Mouse (Mus musculus) liver, embryonic 16.5 days (tissue): ENCODE measurements around the gene Tmx2. TPM values are rescaled to one million over a fixed set of nuclear protein-coding genes. Genes with fewer than 3 reads are reported as not detected.

Source experiments
- ATAC-seq: fragments of 200-750 bp; cut with Nextera tagmentation; 2 replicates; pipeline ENCODE4 v1.8.0; 2017; ENCODE audit warnings: low read depth, mild to moderate bottlenecking, moderate number of reproducible peaks, moderate library complexity
- H3K27ac ChIP-seq: fragments of 300-500 bp; sonication (generic); 2 replicates; pipeline ENCODE4 v1.5.1; 2014; ENCODE audit warnings: mild to moderate bottlenecking, low read length
- H3K27me3 ChIP-seq: fragments of 300-500 bp; sonication (generic); 2 replicates; pipeline ENCODE4 v1.6.1; 2014; ENCODE audit warnings: low read depth, low read length, mixed read lengths; ENCODE audit not compliant: control insufficient read depth, insufficient read depth
- H3K36me3 ChIP-seq: fragments of 300-500 bp; sonication (generic); 2 replicates; pipeline ENCODE4 v1.6.1; 2014; ENCODE audit warnings: mild to moderate bottlenecking; ENCODE audit not compliant: control insufficient read depth, insufficient read depth
- H3K4me1 ChIP-seq: fragments of 300-500 bp; sonication (generic); 2 replicates; pipeline ENCODE4 v1.6.1; 2014; ENCODE audit warnings: low read depth, low read length, mixed read lengths; ENCODE audit not compliant: control insufficient read depth
- H3K4me2 ChIP-seq: fragments of 300-500 bp; sonication (generic); 2 replicates; pipeline ENCODE4 v1.6.1; 2014; ENCODE audit warnings: low read depth, low read length, mixed read lengths
- H3K4me3 ChIP-seq: fragments of 300-500 bp; sonication (generic); 2 replicates; pipeline ENCODE4 v1.5.1; 2014; ENCODE audit warnings: low read depth, mild to moderate bottlenecking, low read length
- H3K9ac ChIP-seq: fragments of 300-500 bp; sonication (generic); 2 replicates; pipeline ENCODE4 v1.6.1; 2014; ENCODE audit warnings: low read depth, low read length
- H3K9me3 ChIP-seq: fragments of 300-500 bp; sonication (generic); replicated peaks from 2 replicates; pipeline ENCODE4 v1.6.1; 2016; ENCODE audit warnings: low read length; ENCODE audit not compliant: control insufficient read depth
- WGBS: fragments of 180-500 bp; shearing (Covaris S2); extraction: QIAGEN DNeasy Blood & Tissue Kit; methylation state at CpG from one replicate; pipeline ENCODE4 v1.1.7; 2014; ENCODE audit not compliant: insufficient replicate concordance; 5-methylcytosine and 5-hydroxymethylcytosine counted together
- polyA plus RNA-seq: library from polyadenylated mRNA; unstranded; fragments of >200 nt; fragmentation: Nextera tagmentation; extraction: Ambion mirVana; gene quantifications from 2 replicates; pipeline ENCODE4 v1.2.1, GENCODE M21; 2015

Tmx2 gene
- polyA plus RNA-seq, 1 experiment from 2014 or later = 69.7 TPM

- peaks cover 46% of the 10 kb centered on the region for H3K4me1 ChIP-seq
- H3K36me3 ChIP-seq = no peaks in the 10 kb centered on the region
- WGBS = 29% methylated on average over 2 of the region's 2 CpGs
- H3K4me3 ChIP-seq = 0 out of 2 replicates have a peak overlapping the region, but pooled peaks have one; percentile 15
- peak overlapping the region; percentile 17; the same call in 1 of the 2 replicates for H3K4me2 ChIP-seq
- H3K27me3 ChIP-seq = no peaks in the 10 kb centered on the region
- peak; percentile 86 for ATAC-seq
- no peaks in the 10 kb centered on the region for H3K9me3 ChIP-seq
- peak overlapping the region; percentile 86 for H3K27ac ChIP-seq
- no peak overlapping the region for H3K9ac ChIP-seq
Measured at GRCm38 (mm10) chr2:84635611-84636010, 43.3 kb downstream of the Tmx2 start.

GRCm38 (mm10) chr2:84634934-84635482 is 43.9 kb downstream of the Tmx2 start:
- no peak for ATAC-seq
- no peaks in the 10 kb centered on the region for H3K36me3 ChIP-seq
- no peak overlapping the region for H3K4me3 ChIP-seq
- peak overlapping the region; percentile 17; the same call in 1 of the 2 replicates for H3K4me2 ChIP-seq
- no peaks in the 10 kb centered on the region for H3K9me3 ChIP-seq
- H3K4me1 ChIP-seq = peaks cover 45% of the 10 kb centered on the region
- H3K9ac ChIP-seq = no peak overlapping the region
- 23% methylated on average over 4 of the region's 4 CpGs for WGBS
- H3K27ac ChIP-seq = peak overlapping the region; percentile 86
- no peaks in the 10 kb centered on the region for H3K27me3 ChIP-seq

GRCm38 (mm10) chr2:84634006-84634405 is 44.9 kb downstream of the Tmx2 start:
- H3K4me2 ChIP-seq = no peak overlapping the region
- H3K9me3 ChIP-seq = no peaks in the 10 kb centered on the region
- no peak for ATAC-seq
- 42% methylated on average over 4 of the region's 4 CpGs for WGBS
- H3K27ac ChIP-seq = 0 out of 2 replicates have a peak overlapping the region, but pooled peaks have one; percentile 21
- no peak overlapping the region for H3K4me3 ChIP-seq
- H3K36me3 ChIP-seq = no peaks in the 10 kb centered on the region
- no peaks in the 10 kb centered on the region for H3K27me3 ChIP-seq
- no peak overlapping the region for H3K9ac ChIP-seq
- peaks cover 41% of the 10 kb centered on the region for H3K4me1 ChIP-seq

GRCm38 (mm10) chr2:84632999-84633398 is 45.9 kb downstream of the Tmx2 start:
- Histone ChIP-seq H3K27ac (peak overlapping the region; percentile 28; the same call in 1 of the 2 replicates), H3K9ac (peak overlapping the region; percentile 14; the same call in 1 of the 2 replicates), H3K4me3 (no peak overlapping the region), H3K27me3 (no peaks in the 10 kb centered on the region), H3K36me3 (no peaks in the 10 kb centered on the region), H3K4me1 (peaks cover 36% of the 10 kb centered on the region), H3K9me3 (no peaks in the 10 kb centered on the region), H3K4me2 (peak overlapping the region; percentile 32; the same call in 1 of the 2 replicates)
- ATAC-seq = 0 out of 2 replicates have a peak, but pooled peaks have one; percentile 1
- WGBS = 2% methylated on average over 3 of the region's 3 CpGs

GRCm38 (mm10) chr2:84632001-84632400 is 46.9 kb downstream of the Tmx2 start:
- no peak overlapping the region for H3K27ac ChIP-seq
- peaks cover 33% of the 10 kb centered on the region for H3K4me1 ChIP-seq
- no peaks in the 10 kb centered on the region for H3K27me3 ChIP-seq
- no peak for ATAC-seq
- 81% methylated on average over 1 of the region's 1 CpGs for WGBS
- no peaks in the 10 kb centered on the region for H3K9me3 ChIP-seq
- no peak overlapping the region for H3K4me2 ChIP-seq
- H3K9ac ChIP-seq = no peak overlapping the region
- no peaks in the 10 kb centered on the region for H3K36me3 ChIP-seq
- H3K4me3 ChIP-seq = no peak overlapping the region

DNA sequence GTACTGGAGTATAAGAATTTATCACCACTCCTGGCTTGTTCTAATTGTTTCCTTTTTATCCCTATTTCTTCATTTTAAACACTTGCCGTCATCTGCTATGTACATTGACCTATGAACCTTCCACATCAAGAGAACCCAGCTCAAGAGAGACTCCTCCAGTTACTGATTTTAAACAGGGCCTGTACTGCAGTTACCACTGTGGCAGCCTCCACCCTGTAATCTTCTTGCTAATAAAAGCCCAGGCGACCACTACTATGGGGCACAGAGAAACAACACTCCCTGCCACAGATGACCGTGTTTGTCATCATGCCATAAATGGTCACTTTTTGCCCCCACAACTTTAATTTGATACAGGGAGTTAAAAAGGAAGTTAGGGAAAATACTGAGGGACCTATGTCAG is 51.9 kb downstream of the Tmx2 start:
- H3K9ac ChIP-seq = no peak overlapping the region; the same call in 1 of the 2 replicates
- H3K36me3 ChIP-seq = no peaks in the 10 kb centered on the region
- WGBS = 59% methylated on average over 3 of the region's 3 CpGs
- ATAC-seq = peak; percentile 58; the same call in 1 of the 2 replicates
- peaks cover 28% of the 10 kb centered on the region for H3K4me1 ChIP-seq
- H3K4me2 ChIP-seq = no peak overlapping the region
- no peaks in the 10 kb centered on the region for H3K27me3 ChIP-seq
- no peak overlapping the region for H3K4me3 ChIP-seq
- H3K27ac ChIP-seq = peak overlapping the region; percentile 63; the same call in 1 of the 2 replicates
- no peaks in the 10 kb centered on the region for H3K9me3 ChIP-seq

DNA sequence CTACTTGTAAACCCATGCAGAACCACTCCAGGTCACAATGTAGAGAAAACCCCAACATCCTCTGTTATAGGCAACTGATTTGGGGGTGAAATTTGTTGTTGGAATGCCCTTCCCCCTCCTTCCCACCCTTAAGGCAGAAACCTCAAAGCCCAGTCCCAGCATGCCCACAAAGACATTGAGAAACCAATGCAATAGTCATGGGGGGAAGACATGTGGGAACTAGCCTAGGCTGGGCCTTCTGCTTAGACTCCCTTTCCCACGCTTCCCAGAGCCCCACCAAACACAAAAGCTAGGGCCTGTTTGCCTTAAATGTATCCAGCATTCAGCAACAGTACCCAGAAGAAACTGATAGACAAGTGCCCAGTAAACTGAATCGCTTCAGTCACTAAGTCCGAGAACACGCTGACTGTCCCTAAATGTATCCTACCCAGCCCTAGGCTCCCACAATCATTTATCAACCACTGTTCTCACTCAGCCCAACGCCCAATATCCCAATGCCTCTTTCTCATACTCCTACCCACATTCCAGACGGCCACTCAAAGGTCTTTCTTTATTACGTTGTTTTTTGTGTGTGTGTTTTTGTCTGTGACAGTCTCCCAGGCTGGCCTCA is 52.5 kb downstream of the Tmx2 start:
- peak overlapping the region; percentile 22 for H3K27ac ChIP-seq

GRCm38 (mm10) chr2:84624201-84624600 is 54.7 kb downstream of the Tmx2 start:
- H3K27ac ChIP-seq = peak overlapping the region; percentile 16; the same call in 1 of the 2 replicates
- WGBS = 87% methylated on average over 17 of the region's 17 CpGs
- H3K27me3 ChIP-seq = no peaks in the 10 kb centered on the region
- H3K9me3 ChIP-seq = no peaks in the 10 kb centered on the region
- H3K4me3 ChIP-seq = no peak overlapping the region
- peaks cover 27% of the 10 kb centered on the region for H3K4me1 ChIP-seq
- no peak overlapping the region for H3K4me2 ChIP-seq
- no peak for ATAC-seq
- H3K9ac ChIP-seq = no peak overlapping the region
- H3K36me3 ChIP-seq = peaks cover 7% of the 10 kb centered on the region

More for the DNA sequence above, 52.5 kb downstream of the Tmx2 start:
- H3K36me3 ChIP-seq = no peaks in the 10 kb centered on the region
- H3K4me1 ChIP-seq = peaks cover 27% of the 10 kb centered on the region
- no peak overlapping the region for H3K4me2 ChIP-seq
- H3K9me3 ChIP-seq = no peaks in the 10 kb centered on the region
- no peak overlapping the region for H3K4me3 ChIP-seq
- peak; percentile 46; the same call in 1 of the 2 replicates for ATAC-seq
- H3K9ac ChIP-seq = no peak overlapping the region
- 68% methylated on average over 7 of the region's 7 CpGs for WGBS
- no peaks in the 10 kb centered on the region for H3K27me3 ChIP-seq
